Mouse (Mus musculus): ENCODE data around the gene Pdzd2. TPM values are rescaled to one million over a fixed set of nuclear protein-coding genes. Genes with fewer than 3 reads are reported as not detected.

Pdzd2 gene
- polyA plus RNA-seq, 1 experiment from 2014 or later, result 19.1 TPM

GRCm38 (mm10) chr15:12473596-12473995, 266.1 kb downstream of the Pdzd2 start:
- WGBS, result 61% methylated on average over 7 of the region's 7 CpGs

GRCm38 (mm10) chr15:12472646-12473045, 267.1 kb downstream of the Pdzd2 start:
- Histone ChIP-seq H3K4me1 (replicated peaks; ENCODE audit: insufficient read depth, low read length) (no peaks in the 10 kb centered on the region), H3K4me2 (ENCODE audit: low read length) (no peak overlapping the region), H3K9me3 (replicated peaks; ENCODE audit: low read length) (no peaks in the 10 kb centered on the region), H3K36me3 (ENCODE audit: insufficient read depth, low read length) (no peaks in the 10 kb centered on the region), H3K27ac (no peak overlapping the region), H3K4me3 (replicated peaks; ENCODE audit: low read depth, low read length) (no peak overlapping the region), H3K9ac (ENCODE audit: low read depth, low read length) (no peak overlapping the region), H3K27me3 (ENCODE audit: insufficient read depth, low read length) (no peaks in the 10 kb centered on the region)
- TF ChIP-seq CTCF (IDR thresholded peaks at IDR 0.05; ENCODE audit: low read depth), result no peak
- 82% methylated on average over 4 of the region's 4 CpGs for WGBS
- ATAC-seq (replicated peaks; ENCODE audit: low FRiP score, low read depth) (no peak), DNase-seq (ENCODE audit: low spot score) (no peak)

More at GRCm38 (mm10) chr15:12473596-12473995, 266.1 kb downstream of the Pdzd2 start:
- Histone ChIP-seq H3K4me1 (replicated peaks; ENCODE audit: insufficient read depth, low read length) (no peaks in the 10 kb centered on the region), H3K27ac (no peak overlapping the region), H3K4me2 (ENCODE audit: low read length) (no peak overlapping the region), H3K27me3 (ENCODE audit: insufficient read depth, low read length) (no peaks in the 10 kb centered on the region), H3K9ac (ENCODE audit: low read depth, low read length) (no peak overlapping the region), H3K36me3 (ENCODE audit: insufficient read depth, low read length) (no peaks in the 10 kb centered on the region), H3K4me3 (replicated peaks; ENCODE audit: low read depth, low read length) (no peak overlapping the region), H3K9me3 (replicated peaks; ENCODE audit: low read length) (no peaks in the 10 kb centered on the region)
- no peak for DNase-seq (ENCODE audit: low spot score)
- ATAC-seq (replicated peaks; ENCODE audit: low FRiP score, low read depth), result no peak
- no peak for TF ChIP-seq CTCF (IDR thresholded peaks at IDR 0.05; ENCODE audit: low read depth)

GRCm38 (mm10) chr15:12470900-12471838, 268.6 kb downstream of the Pdzd2 start:
- no peak overlapping the region for H3K4me3 ChIP-seq (replicated peaks; ENCODE audit: low read depth, low read length)
- no peak overlapping the region for H3K27ac ChIP-seq
- no peak overlapping the region for H3K9ac ChIP-seq (ENCODE audit: low read depth, low read length)
- peak; percentile 56 for DNase-seq (ENCODE audit: low spot score)
- no peak overlapping the region for H3K4me2 ChIP-seq (ENCODE audit: low read length)
- no peak for TF ChIP-seq CTCF (IDR thresholded peaks at IDR 0.05; ENCODE audit: low read depth)
- ATAC-seq (replicated peaks; ENCODE audit: low FRiP score, low read depth), result no peak; the same call in 1 of the 2 replicates
- no peaks in the 10 kb centered on the region for H3K4me1 ChIP-seq (replicated peaks; ENCODE audit: insufficient read depth, low read length)
- H3K36me3 ChIP-seq (ENCODE audit: insufficient read depth, low read length), result no peaks in the 10 kb centered on the region
- H3K9me3 ChIP-seq (replicated peaks; ENCODE audit: low read length), result no peaks in the 10 kb centered on the region
- no peaks in the 10 kb centered on the region for H3K27me3 ChIP-seq (ENCODE audit: insufficient read depth, low read length)
- 67% methylated on average over 15 of the region's 15 CpGs for WGBS

GRCm38 (mm10) chr15:12468625-12469024, 271.1 kb downstream of the Pdzd2 start:
- no peak overlapping the region for H3K4me2 ChIP-seq (ENCODE audit: low read length)
- H3K36me3 ChIP-seq (ENCODE audit: insufficient read depth, low read length), result no peaks in the 10 kb centered on the region
- 94% methylated on average over 5 of the region's 5 CpGs for WGBS
- no peaks in the 10 kb centered on the region for H3K9me3 ChIP-seq (replicated peaks; ENCODE audit: low read length)
- H3K4me1 ChIP-seq (replicated peaks; ENCODE audit: insufficient read depth, low read length), result no peaks in the 10 kb centered on the region
- DNase-seq (ENCODE audit: low spot score) (no peak), ATAC-seq (replicated peaks; ENCODE audit: low FRiP score, low read depth) (no peak)
- no peak overlapping the region for H3K9ac ChIP-seq (ENCODE audit: low read depth, low read length)
- no peak overlapping the region for H3K27ac ChIP-seq
- TF ChIP-seq CTCF (IDR thresholded peaks at IDR 0.05; ENCODE audit: low read depth), result no peak
- no peaks in the 10 kb centered on the region for H3K27me3 ChIP-seq (ENCODE audit: insufficient read depth, low read length)
- no peak overlapping the region for H3K4me3 ChIP-seq (replicated peaks; ENCODE audit: low read depth, low read length)

GRCm38 (mm10) chr15:12465748-12466147, 274.0 kb downstream of the Pdzd2 start:
- 79% methylated on average over 8 of the region's 8 CpGs for WGBS
- no peak for ATAC-seq (replicated peaks; ENCODE audit: low FRiP score, low read depth)
- DNase-seq (ENCODE audit: low spot score), result no peak

GRCm38 (mm10) chr15:12456808-12457207, 282.9 kb downstream of the Pdzd2 start:
- Histone ChIP-seq H3K4me3 (replicated peaks; ENCODE audit: low read depth, low read length) (no peak overlapping the region), H3K27ac (no peak overlapping the region), H3K9ac (ENCODE audit: low read depth, low read length) (0 out of 2 replicates have a peak overlapping the region, but pooled peaks have one; percentile 8), H3K9me3 (replicated peaks; ENCODE audit: low read length) (no peaks in the 10 kb centered on the region), H3K27me3 (ENCODE audit: insufficient read depth, low read length) (no peaks in the 10 kb centered on the region), H3K4me1 (replicated peaks; ENCODE audit: insufficient read depth, low read length) (no peaks in the 10 kb centered on the region), H3K36me3 (ENCODE audit: insufficient read depth, low read length) (0 out of 2 replicates have a peak, but pooled peaks cover 5% of the 10 kb centered on the region), H3K4me2 (ENCODE audit: low read length) (no peak overlapping the region)
- WGBS, result 30% methylated on average over 7 of the region's 7 CpGs
- DNase-seq (ENCODE audit: low spot score) (no peak), ATAC-seq (replicated peaks; ENCODE audit: low FRiP score, low read depth) (no peak)
- TF ChIP-seq CTCF (IDR thresholded peaks at IDR 0.05; ENCODE audit: low read depth), result no peak

More at GRCm38 (mm10) chr15:12465748-12466147, 274.0 kb downstream of the Pdzd2 start:
- H3K27ac ChIP-seq, result no peak overlapping the region
- no peak overlapping the region for H3K9ac ChIP-seq (ENCODE audit: low read depth, low read length)
- no peaks in the 10 kb centered on the region for H3K4me1 ChIP-seq (replicated peaks; ENCODE audit: insufficient read depth, low read length)
- H3K4me2 ChIP-seq (ENCODE audit: low read length), result no peak overlapping the region
- no peaks in the 10 kb centered on the region for H3K9me3 ChIP-seq (replicated peaks; ENCODE audit: low read length)
- H3K4me3 ChIP-seq (replicated peaks; ENCODE audit: low read depth, low read length), result no peak overlapping the region
- no peak for TF ChIP-seq CTCF (IDR thresholded peaks at IDR 0.05; ENCODE audit: low read depth)
- no peaks in the 10 kb centered on the region for H3K36me3 ChIP-seq (ENCODE audit: insufficient read depth, low read length)
- no peaks in the 10 kb centered on the region for H3K27me3 ChIP-seq (ENCODE audit: insufficient read depth, low read length)
